Mouse (Mus musculus) CH12F3 (cell line): Measurements from ENCODE around the gene Nucb1.

Experiments
- in situ Hi-C: fragments of 300-500 bp; cut with MboI; formaldehyde crosslinking; loops from 2 replicates; pipeline ENCODE4 v1.14.3; 2020; ENCODE audit warnings: low sequenced_read_pairs

The Nucb1 gene

DNA sequence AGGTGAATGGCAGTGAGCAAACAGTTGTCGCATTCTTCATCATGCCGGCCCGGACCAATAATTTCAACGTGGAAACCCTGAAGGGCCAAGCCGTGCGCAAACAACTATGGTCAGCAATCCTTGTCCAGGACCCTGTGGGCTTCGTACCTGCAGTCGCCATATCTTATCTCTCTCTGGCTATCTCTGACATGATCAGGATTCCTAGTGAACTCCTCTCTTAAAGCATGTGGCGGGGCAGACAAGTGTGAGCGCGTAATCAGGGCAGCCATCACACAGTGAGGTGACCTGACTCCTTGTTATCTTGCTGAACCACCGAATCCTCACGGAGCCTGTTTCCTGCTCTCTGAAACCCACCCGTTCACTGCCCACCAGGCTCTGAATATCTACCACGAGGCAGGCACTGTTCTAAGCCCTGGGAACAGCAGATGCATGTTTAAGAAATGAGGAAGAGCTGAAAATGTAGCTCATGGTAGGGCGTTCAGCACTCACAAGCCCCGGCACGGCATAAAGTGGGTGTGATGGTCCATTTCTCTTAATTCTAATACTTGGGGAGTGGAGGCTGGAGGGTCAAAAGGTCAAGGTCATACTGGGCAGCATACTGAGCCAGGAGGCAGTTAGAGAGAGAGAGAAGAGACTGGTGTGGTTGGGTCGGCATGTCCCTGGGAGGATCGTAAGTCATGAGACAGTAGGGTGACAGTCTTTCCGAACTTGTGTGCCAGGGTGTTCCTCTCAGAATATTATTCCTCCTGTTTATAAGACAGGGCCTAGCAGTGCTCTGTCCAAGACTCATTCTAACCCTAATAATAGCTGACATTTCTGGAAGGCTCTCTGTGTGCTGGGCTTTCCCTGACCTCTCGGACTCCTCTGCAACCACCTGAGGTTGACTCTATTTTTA, 66.4 kb downstream of the Nucb1 start:
- in situ Hi-C loops = no loop called here
